Mouse (Mus musculus) heart, adult 8-10 months (tissue): ENCODE results near the gene Krt7. TPM values are rescaled to one million over a fixed set of nuclear protein-coding genes. Genes with fewer than 3 reads are reported as not detected.
A peak's percentile ranks its signal among the peaks of the same experiment; 100 is the strongest.

Experiments
- DNase-seq: peaks from one replicate; pipeline ENCODE4 v3.0.0; 2022; ENCODE audit warnings: low spot score
- total RNA-seq, 4 experiments: library from RNA; stranded (reverse); gene quantifications; 2 replicates each; pipeline ENCODE4 v1.2.4; 2022

Krt7 gene
- total RNA-seq, 4 experiments from 2014 or later, result 1.4 to 3.6 (median 2.7) TPM

DNA sequence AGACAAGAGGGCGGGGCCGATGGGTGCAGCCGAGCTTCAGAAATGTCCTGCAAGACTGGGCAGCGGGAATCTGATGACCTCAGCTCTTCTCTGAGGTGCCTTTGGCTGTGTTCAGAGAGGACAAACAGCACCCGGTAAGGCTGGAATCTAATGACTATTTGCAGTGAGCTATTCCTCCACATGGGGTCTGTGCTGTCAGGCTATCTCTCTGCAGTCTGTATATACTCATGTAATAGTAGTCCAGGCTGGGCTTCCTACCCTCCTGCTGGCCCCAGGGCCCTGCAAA is 34.1 kb upstream of the Krt7 start:
- no peak for DNase-seq

GRCm38 (mm10) chr15:101378646-101379045 is 32.2 kb upstream of the Krt7 start:
- no peak for DNase-seq

- DNase-seq, result no peak
Observed at GRCm38 (mm10) chr15:101381758-101382157, 29.1 kb upstream of the Krt7 start.

DNA sequence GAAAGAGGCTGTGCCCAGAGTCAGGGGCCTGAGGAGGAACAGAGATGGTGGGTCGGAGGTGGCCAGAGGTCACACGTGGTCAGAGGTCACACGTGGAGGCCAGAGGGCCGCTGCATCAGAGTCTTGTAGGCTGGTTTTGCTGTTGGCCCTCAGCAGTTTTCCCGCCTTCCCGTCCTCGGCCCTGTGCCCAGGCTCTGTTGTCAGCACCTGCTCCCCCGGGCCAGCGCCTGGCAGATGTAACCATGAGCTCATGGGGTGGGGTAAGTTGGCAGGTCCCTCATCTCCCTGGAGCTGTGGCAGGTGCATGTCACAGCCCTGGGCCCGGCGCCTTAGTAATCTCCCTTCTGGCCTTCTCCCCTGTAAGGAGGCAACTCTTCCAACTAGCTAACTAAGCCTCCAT is 28.0 kb upstream of the Krt7 start:
- DNase-seq, result no peak

DNA sequence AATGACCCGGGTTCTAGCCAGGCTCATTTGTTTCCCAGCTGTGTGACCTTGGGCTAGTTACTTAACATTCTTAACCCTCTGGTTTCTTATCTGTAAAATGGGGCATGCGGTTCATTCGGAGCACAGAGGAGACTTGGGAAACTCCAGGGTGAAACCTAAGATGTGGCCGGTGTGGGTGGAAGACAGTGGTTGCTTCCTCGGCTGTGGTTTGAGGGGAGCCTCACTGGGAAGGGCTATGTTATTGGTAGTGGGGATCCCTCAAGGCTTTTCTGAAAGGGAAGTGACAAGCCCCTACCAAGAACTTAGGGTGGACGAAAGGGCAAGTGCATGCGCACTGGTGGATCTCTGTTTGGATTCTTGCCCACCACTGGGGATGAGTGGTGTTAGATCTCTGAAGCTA is 26.2 kb upstream of the Krt7 start:
- DNase-seq, result no peak

DNA sequence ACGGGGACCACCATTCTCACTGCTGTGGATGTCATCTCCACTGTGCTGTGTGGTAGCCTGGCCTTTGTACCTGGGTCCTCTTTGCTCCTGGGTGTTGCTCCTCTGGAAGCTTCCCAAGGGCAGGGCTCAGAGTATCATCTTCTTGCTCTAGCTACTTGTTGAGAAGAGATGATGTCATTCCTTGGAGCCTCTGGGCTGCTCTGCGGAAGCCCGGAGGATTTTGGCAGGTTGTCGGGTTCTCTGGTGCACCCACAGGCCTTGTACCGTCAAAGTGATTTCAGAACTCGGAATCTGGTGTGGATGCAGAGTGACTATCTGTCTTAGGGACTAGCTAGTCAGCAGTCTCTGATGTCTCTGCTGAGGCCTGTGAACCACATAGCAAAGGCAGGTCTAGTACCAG is 25.8 kb upstream of the Krt7 start:
- DNase-seq, result no peak

GRCm38 (mm10) chr15:101387176-101387575 is 23.7 kb upstream of the Krt7 start:
- no peak for DNase-seq

DNA sequence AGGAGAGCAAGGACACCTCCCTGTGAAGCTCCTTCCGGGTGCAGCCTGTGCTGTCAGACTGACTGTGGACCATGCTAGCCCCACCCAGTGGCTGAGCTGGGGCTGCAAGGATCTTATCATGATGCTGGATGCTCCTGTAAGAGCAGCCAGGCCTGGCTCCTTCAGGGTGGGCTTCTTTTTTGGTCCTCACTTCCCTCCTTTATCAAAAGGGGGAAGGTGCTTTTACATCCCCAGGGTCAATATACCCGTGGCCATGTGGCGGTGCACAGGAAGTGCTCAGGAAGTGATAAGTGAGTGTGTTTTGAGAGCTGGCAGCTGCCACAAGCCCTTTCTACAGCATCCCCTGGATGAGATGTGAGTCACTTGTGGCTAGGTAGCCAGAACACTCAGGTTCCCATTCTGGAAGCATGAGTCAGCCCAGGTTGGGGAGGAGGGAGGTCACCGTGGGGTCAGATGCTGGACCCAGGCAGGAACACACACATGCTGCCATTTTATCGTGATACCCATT is 22.8 kb upstream of the Krt7 start:
- DNase-seq, result no peak

DNA sequence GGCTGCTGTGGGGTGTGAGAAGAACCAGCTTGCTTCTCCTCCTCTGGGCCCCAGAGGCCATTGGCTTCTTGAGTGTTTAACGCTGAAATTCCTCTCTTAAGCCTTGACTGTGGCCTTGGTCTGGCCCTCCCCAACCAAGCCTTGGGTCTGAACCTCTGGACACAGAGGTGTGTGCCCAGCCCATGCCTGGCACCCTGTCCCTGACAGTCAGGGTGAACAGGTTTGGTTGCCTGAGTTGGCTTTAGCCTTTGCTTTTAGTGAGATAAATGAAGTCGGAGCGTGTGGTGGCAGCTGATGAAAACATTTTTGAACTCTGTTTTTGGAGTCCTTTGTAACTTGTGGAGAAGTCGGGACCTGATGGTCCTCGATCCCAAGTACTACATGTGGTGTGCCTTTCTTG is 20.6 kb upstream of the Krt7 start:
- DNase-seq, result no peak

- no peak for DNase-seq
Observed at GRCm38 (mm10) chr15:101392251-101392650, 18.6 kb upstream of the Krt7 start.

DNA sequence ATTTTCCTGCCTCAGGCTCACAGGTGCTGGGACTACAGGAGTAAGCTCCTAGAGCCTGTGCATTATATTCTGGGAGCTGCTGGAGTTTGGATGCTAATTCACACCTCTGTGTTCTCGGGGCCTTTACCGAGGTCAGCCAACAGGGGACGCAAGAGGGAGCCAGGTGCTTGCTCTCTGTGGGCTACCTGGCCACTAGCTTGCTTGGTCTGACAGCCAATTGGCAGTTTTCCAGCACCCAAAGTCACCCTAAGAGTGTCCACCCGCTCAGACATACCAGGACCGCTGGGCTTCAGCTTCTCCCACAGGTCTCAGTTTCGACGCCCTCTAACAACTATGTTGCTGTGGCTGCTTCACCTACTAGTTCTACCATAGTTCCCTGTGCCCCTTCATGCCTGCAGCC is 15.9 kb upstream of the Krt7 start:
- DNase-seq, result no peak

- no peak for DNase-seq
Observed at GRCm38 (mm10) chr15:101396466-101396865, 14.4 kb upstream of the Krt7 start.

- no peak for DNase-seq
Observed at GRCm38 (mm10) chr15:101396921-101397320, 13.9 kb upstream of the Krt7 start.

GRCm38 (mm10) chr15:101397683-101398082 is 13.2 kb upstream of the Krt7 start:
- no peak for DNase-seq

DNA sequence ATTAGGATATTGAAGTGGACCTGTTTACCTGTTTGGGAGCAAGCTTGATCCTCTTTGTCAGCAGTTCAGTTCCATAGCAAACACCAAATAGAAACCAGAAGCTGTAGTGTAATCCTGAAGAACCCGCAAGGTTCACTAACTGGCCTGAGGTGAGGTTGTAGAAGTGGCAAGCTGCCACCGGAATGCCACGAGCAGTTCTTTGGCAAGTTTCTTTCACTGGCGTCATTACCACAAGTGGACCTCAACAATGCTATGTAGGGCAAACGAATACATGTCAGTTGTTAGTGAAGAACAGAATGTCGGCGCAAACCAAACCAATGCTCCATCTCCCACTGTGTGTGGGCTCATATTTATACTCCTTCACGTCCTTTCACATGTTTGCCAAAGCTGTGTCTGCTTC is 12.6 kb upstream of the Krt7 start:
- DNase-seq, result peak; percentile 44

GRCm38 (mm10) chr15:101412188-101412587 is 1.3 kb downstream of the Krt7 start:
- no peak for DNase-seq

DNA sequence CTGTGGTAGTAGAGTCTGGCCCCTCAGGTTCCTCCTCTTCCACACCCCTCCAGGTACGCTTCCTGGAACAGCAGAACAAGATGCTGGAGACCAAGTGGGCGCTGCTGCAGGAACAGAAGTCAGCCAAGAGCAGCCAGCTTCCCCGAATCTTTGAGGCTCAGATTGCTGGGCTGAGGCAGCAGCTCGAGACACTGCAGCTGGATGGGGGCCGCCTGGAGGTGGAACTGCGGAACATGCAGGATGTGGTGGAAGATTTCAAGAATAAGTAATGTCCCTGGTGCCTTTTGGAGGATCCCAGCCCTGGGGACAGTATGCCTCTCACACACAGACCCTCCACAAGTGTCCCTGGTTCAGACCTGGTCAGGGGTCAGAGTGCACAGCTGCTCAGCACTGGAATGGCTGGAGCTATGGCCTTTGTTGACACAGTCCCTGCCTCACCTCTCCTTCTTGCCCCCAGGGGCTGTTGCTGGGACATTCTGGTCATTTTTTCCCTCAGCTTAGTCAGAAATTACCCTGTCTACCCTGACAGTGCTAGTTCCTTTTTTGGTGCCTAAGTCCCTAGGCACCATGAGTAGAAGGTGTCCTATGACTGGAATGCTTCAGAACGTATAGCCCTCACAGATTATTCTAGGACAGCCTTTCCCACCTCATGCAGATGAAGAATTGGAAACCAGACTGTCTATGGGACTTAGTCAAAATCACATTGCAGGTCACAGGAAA is 3.2 kb downstream of the Krt7 start:
- DNase-seq, result no peak

- no peak for DNase-seq
Observed at GRCm38 (mm10) chr15:101414807-101415565, 4.1 kb downstream of the Krt7 start.

DNA sequence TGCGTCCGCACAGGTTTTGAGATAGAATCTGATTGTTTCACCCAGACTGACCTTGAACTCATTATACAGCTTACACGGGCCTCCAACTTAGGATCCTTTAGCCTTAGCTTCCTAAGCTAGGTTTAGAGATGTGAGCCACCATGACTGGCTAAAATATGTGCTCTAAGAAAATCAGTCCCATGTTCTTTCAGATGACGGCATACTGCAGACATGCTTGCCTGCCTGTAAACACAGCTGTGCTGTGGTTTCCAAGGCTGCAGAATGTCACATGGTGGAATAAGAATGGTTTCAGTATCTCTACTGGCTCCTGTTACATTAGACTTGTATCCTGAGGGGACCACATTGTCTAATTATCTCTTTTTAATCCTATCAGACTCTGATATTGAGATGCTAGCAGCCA is 8.1 kb downstream of the Krt7 start:
- no peak for DNase-seq

DNA sequence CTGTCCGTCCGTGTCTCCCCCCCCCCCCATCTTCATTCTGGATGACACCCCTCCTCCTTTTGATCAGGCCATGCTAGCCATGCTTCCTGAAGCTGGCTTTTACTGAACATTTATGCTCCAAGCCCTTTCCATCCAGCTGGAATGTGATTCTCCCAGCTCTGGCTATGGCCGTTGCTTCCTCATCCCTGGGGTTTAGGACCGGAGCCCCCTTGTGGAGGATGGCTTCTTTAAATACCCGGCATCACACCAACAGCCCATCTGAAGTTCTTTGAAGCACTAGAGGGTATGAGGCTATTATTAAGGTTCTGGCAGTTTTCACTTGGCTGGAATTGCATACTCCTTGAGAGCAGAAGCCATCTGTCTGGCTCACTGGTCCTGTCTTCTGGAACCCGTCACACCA is 10.1 kb downstream of the Krt7 start:
- DNase-seq, result no peak

- no peak for DNase-seq
Observed at GRCm38 (mm10) chr15:101424914-101425313, 14.1 kb downstream of the Krt7 start.

- no peak for DNase-seq
Observed at GRCm38 (mm10) chr15:101436611-101437010, 25.8 kb downstream of the Krt7 start.

GRCm38 (mm10) chr15:101438555-101438954 is 27.7 kb downstream of the Krt7 start, which contains the start of gene Krt87:
Gene Krt87 (minus strand): TSS chr15:101438804.
- no peak for DNase-seq
